Mouse (Mus musculus) ES-Bruce4 (cell line): Measurements from ENCODE around the gene Ascl2. TPM values are rescaled to one million over a fixed set of nuclear protein-coding genes. Genes with fewer than 3 reads are reported as not detected.

Source experiments
- H3K27ac ChIP-seq: 2 replicates; pipeline ENCODE4 v1.5.1; 2012; ENCODE audit warnings: low read length, inconsistent platforms; ENCODE audit not compliant: insufficient read depth
- H3K27me3 ChIP-seq: 2 replicates; pipeline ENCODE4 v1.6.1; 2012; ENCODE audit warnings: mild to moderate bottlenecking, low read length, inconsistent platforms; ENCODE audit not compliant: control insufficient read depth, poor library complexity, insufficient read depth, severe bottlenecking
- H3K36me3 ChIP-seq: 2 replicates; pipeline ENCODE4 v1.6.1; 2012; ENCODE audit warnings: inconsistent platforms, mild to moderate bottlenecking, low read length, moderate library complexity; ENCODE audit not compliant: control insufficient read depth, poor library complexity, insufficient read depth, severe bottlenecking
- H3K4me1 ChIP-seq: one replicate; pipeline ENCODE4 v1.8.1; 2011; ENCODE audit warnings: low read length; ENCODE audit not compliant: control insufficient read depth, insufficient read depth
- H3K4me3 ChIP-seq: 2 replicates; pipeline ENCODE4 v1.5.1; 2011; ENCODE audit warnings: low read depth, mild to moderate bottlenecking, low read length
- H3K9ac ChIP-seq: 2 replicates; pipeline ENCODE4 v1.6.1; 2012; ENCODE audit warnings: low read depth, mild to moderate bottlenecking, inconsistent platforms; ENCODE audit not compliant: poor library complexity, severe bottlenecking
- H3K9me3 ChIP-seq: replicated peaks from 2 replicates; pipeline ENCODE4 v1.6.1; 2012; ENCODE audit warnings: mild to moderate bottlenecking, low read length, inconsistent platforms; ENCODE audit not compliant: control insufficient read depth, poor library complexity, insufficient read depth, severe bottlenecking
- CTCF ChIP-seq: IDR thresholded peaks from one replicate; pipeline ENCODE4 v1.8.1; 2011; ENCODE audit warnings: low read depth, low read length
- EP300 ChIP-seq: IDR thresholded peaks from 2 replicates; pipeline ENCODE4 v1.6.1; 2011; ENCODE audit warnings: low read depth, low read length; ENCODE audit not compliant: insufficient read depth
- POLR2A ChIP-seq: IDR thresholded peaks from one replicate; pipeline ENCODE4 v1.8.1; 2011; ENCODE audit warnings: low read length; ENCODE audit not compliant: insufficient read depth
- polyA plus RNA-seq: library from polyadenylated mRNA; stranded (reverse); fragments of >200 nt; gene quantifications from 2 replicates; pipeline ENCODE4 v1.2.4, GENCODE M21; 2011; ENCODE audit warnings: low read depth; ENCODE audit not compliant: missing spikeins, insufficient read depth, insufficient read length

The Ascl2 gene
- polyA plus RNA-seq = 1.9 and 2.2 TPM in 2 replicates

DNA sequence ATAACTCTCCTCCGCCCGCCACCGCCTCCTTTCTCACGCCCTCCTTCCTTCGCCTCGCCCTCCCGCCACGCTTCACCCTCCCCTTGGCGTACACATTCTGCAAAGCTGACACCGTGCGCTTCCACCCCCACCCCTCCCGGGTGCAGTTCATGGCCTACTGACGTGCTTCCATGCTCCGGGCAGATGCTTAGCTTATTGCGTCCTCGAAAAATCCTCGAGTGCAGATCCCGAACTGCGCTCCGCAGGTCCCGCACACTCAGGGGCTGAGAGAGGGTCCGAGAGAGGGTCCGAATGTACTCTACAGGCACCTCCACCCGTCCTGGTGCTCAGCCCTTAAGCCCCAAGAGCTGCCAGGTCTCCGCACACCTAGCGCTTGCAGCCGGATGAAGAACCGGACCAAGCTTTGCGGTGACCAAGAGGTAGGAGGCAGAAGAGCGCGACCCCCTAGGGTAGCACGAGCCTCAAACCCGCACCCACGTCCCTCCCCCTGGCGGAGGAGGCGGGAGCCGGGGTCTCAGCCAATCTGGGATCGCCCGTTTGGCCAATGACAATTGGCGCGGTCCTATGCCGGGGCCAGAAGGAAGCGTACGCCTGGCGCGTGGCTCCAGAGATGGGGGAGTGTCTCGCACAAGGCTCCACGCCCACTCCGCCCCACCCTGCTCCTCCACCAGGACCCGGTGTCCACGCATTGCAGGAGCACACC lies at the start of gene Ascl2:
Gene Ascl2 (minus strand): TSS at position 456 of the 703 bp plus-strand sequence.
- H3K36me3 ChIP-seq = no peaks in the 10 kb centered on the region
- H3K9me3 ChIP-seq = no peaks in the 10 kb centered on the region
- peak within 1 kb of the TSS; percentile 65 for H3K4me3 ChIP-seq
- TF ChIP-seq EP300 (no peak), CTCF (no peak), POLR2A (no peak)
- H3K27ac ChIP-seq = no peak within 1 kb of the TSS
- H3K9ac ChIP-seq = peak within 1 kb of the TSS; percentile 20
- no peaks in the 10 kb centered on the region for H3K27me3 ChIP-seq
- H3K4me1 ChIP-seq = peaks cover 2% of the 10 kb centered on the region

DNA sequence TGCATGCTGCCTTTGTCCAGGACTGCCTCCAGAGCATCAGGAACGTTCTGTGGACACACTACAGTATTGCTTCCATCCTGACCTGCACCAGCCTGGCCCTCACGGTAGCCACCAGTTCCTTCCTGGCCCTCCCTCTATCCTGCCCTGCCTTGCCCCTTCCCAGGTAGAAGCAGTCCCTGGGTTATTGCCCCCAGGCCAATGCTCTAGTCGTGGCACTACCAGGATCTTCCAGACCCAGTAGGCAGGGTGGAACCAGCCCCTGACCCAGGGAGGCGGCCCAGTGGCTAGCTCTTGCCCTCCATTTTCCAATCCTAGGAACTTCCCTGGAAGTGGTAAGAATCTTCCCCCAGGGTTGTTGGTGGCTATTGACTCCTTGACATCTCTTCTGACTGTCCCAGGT lies 48.1 kb upstream of the Ascl2 start:
- no peak overlapping the region for H3K4me3 ChIP-seq
- no peak overlapping the region for H3K9ac ChIP-seq
- no peaks in the 10 kb centered on the region for H3K36me3 ChIP-seq
- no peaks in the 10 kb centered on the region for H3K27me3 ChIP-seq
- peaks cover 24% of the 10 kb centered on the region for H3K4me1 ChIP-seq
- H3K9me3 ChIP-seq = no peaks in the 10 kb centered on the region
- TF ChIP-seq CTCF (no peak), EP300 (no peak), POLR2A (no peak)
- H3K27ac ChIP-seq = no peak overlapping the region; the same call in 1 of the 2 replicates

DNA sequence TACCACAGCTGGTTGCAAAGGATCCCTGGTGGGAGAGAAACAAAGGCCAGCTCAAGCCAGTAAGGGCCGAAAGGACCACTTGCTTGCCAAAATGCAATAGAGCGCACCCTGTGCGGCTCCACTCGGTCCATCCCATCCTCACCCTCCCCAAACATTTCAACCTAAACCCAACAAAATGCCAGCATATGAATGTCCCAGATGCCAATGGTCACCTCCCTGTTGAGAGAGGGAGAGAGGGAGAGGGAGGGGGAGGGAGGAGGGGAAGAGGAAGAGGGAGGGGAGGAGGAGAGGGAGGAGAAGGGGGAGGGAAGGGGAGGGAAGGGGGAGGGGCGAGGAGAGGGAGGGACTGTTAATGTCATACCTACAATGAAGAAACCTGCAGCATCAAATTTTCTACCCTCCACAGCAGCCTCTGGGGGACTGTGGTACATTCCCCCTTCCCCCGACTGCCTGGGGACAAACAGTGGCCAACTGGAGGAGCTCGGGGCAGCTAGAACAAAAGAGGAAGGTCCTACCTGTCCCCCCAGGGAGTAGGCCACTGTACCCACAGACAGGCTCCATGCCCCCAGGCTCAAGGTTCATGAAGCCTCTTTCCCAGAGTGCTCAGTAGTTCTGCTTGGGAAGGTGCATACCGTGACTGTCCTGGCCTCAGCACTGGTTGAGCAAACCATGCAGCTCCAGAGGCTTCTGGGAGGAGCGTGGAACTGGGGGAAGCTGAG lies 47.5 kb upstream of the Ascl2 start:
- Histone ChIP-seq H3K36me3 (no peaks in the 10 kb centered on the region), H3K4me3 (0 out of 2 replicates have a peak overlapping the region, but pooled peaks have one; percentile 13), H3K9ac (no peak overlapping the region), H3K9me3 (no peaks in the 10 kb centered on the region), H3K4me1 (peaks cover 25% of the 10 kb centered on the region), H3K27me3 (no peaks in the 10 kb centered on the region), H3K27ac (peak overlapping the region; percentile 82)
- TF ChIP-seq EP300 (no peak), POLR2A (no peak), CTCF (no peak)

DNA sequence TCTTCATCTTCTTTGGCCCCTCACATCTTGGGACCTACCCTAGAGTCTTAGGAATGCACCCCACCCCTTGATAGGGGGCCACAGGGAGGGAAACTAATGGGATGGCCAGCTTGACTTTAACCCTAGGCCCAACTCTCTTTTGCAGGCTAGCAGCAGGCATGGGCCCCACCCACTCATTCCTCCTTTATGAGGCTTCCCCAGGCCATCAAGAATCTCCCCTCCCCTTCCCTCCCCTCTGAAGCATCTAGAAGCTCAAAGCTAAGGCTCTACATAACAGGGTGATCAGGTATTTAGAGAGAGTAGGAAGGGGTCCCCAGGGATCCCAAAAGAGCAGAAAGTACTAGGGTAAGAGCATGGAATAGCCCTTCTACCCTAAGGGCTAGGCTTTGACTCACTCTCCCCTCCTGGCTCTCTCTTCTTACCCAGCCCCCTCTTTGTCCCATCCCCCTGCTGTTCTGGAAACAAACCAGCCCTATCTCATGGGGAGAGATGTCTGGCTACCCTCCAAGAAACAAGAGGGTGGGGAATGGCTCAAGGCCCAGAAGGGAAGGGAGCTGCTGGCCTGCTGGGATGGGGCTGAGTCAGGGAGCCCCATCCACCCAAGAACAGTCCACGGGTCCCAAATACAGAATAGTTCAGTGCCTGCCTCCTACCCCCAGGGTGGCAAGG lies 46.8 kb upstream of the Ascl2 start:
- H3K27me3 ChIP-seq = no peaks in the 10 kb centered on the region
- H3K27ac ChIP-seq = peak overlapping the region; percentile 82
- H3K4me3 ChIP-seq = no peak overlapping the region
- H3K4me1 ChIP-seq = peaks cover 31% of the 10 kb centered on the region
- TF ChIP-seq EP300 (peak; percentile 72), POLR2A (no peak)
- H3K9me3 ChIP-seq = no peaks in the 10 kb centered on the region
- no peak overlapping the region for H3K9ac ChIP-seq
- no peaks in the 10 kb centered on the region for H3K36me3 ChIP-seq

DNA sequence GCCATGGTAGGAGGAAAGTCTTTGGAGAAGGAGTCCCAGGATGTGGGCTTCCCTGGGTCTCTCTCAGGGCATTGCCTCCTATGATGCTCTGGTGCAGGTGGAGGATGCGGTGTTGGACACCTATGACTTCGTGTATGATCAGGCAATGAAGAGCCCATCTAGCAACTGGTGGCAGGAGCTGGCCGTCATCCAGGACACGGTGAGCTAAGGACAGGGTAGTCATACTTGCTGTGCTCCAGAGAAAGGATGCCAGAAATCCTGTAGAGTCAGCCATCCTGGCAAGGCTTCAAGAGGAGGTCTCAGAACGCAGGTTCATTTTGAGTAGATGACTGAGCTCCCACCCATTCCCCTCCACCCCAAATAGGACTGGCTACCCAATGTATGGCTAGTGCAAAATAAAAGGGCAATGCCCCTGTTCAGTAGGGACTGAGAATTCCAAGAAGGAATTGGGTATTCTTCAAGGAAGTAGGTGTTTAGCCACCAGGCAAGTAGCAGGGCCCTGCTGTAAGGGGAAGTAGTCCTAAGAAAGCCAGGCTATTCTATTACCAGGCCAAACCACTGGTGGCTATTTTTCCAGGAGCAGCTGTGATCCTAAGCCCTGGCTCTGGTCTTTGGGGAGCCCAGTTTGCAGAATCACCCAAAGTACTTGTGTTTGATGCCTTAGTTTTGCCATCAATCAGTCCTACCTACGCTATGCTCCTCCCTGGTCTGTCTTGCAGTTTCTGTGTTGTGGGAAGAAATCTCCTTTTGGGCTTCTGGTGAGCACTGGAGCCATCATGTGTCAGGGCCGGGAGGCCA lies 46.0 kb upstream of the Ascl2 start:
- Histone ChIP-seq H3K27ac (peak overlapping the region; percentile 82), H3K36me3 (no peaks in the 10 kb centered on the region), H3K4me1 (peaks cover 32% of the 10 kb centered on the region), H3K9me3 (no peaks in the 10 kb centered on the region), H3K9ac (no peak overlapping the region), H3K27me3 (no peaks in the 10 kb centered on the region), H3K4me3 (no peak overlapping the region)
- TF ChIP-seq POLR2A = no peak
